15 mouse cellular contexts compared by ENCODE assay signal in genomic region chr3:145820439-145820838, GRCm38 (mm10).
DNase-seq lines count a peak whose midpoint lies in the region; ATAC-seq and TF ChIP-seq lines count a peak whose summit lies in the region.
"Had no signal": no experiment of that assay in that cellular context is flagged by ENCODE, and none has a peak within 500 bp of the region (broad histone marks: within the 10 kb centered on the region; RNA-seq: fewer than 3 reads in every experiment).

No protein-coding gene starts in this region.

- peak overlapping the region; percentile 44; the same call in 1 of the 2 replicates for H3K27ac ChIP-seq in heart, embryonic 12.5 days (ENCODE audit: poor library complexity, severe bottlenecking)
- no peak overlapping the region for H3K27ac ChIP-seq in liver, embryonic 12.5 days
- no peak overlapping the region for H3K27ac ChIP-seq in intestine, postnatal 0 days (ENCODE audit: low read depth, low read length)
- peak overlapping the region; percentile 55 for H3K27ac ChIP-seq in stomach, embryonic 14.5 days (ENCODE audit: low read length)
- H3K27ac ChIP-seq: heart, adult 2 months; limb, embryonic 15.5 days had no signal

- TF ChIP-seq CTCF in intestine, postnatal 0 days (IDR thresholded peaks at IDR 0.05; ENCODE audit: low read depth) = no peak

- no peak overlapping the region; the same call in 1 of the 2 replicates for H3K9ac ChIP-seq in heart, embryonic 12.5 days
- 0 out of 2 replicates have a peak overlapping the region, but pooled peaks have one; percentile 25 for H3K9ac ChIP-seq in liver, embryonic 12.5 days
- no peak overlapping the region for H3K9ac ChIP-seq in intestine, postnatal 0 days (ENCODE audit: low read depth, low read length)
- H3K9ac ChIP-seq in stomach, embryonic 14.5 days (replicated peaks; ENCODE audit: low read depth, low read length) = no peak overlapping the region
- H3K9ac ChIP-seq: limb, embryonic 15.5 days had no signal

- H3K27me3 ChIP-seq in heart, embryonic 12.5 days (replicated peaks) = no peaks in the 10 kb centered on the region
- H3K27me3 ChIP-seq in liver, embryonic 12.5 days (replicated peaks) = no peaks in the 10 kb centered on the region
- H3K27me3 ChIP-seq in intestine, postnatal 0 days (replicated peaks; ENCODE audit: control insufficient read depth, insufficient read depth, low read length) = no peaks in the 10 kb centered on the region
- no peaks in the 10 kb centered on the region for H3K27me3 ChIP-seq in stomach, embryonic 14.5 days (ENCODE audit: control insufficient read depth, insufficient read depth, low read length)
- H3K27me3 ChIP-seq: limb, embryonic 15.5 days had no signal

- no peaks in the 10 kb centered on the region for H3K36me3 ChIP-seq in heart, embryonic 12.5 days
- no peaks in the 10 kb centered on the region for H3K36me3 ChIP-seq in liver, embryonic 12.5 days
- no peaks in the 10 kb centered on the region for H3K36me3 ChIP-seq in intestine, postnatal 0 days (ENCODE audit: control insufficient read depth, insufficient read depth)
- H3K36me3 ChIP-seq in stomach, embryonic 14.5 days (ENCODE audit: control insufficient read depth, insufficient read depth, low read length) = no peaks in the 10 kb centered on the region
- H3K36me3 ChIP-seq: limb, embryonic 15.5 days had no signal

- DNase-seq in heart, adult 9 months (ENCODE audit: low spot score in 2 of 2) = no peak
- DNase-seq in liver = no peak
- no peak for DNase-seq in ovary, adult 18-20 months (ENCODE audit: low spot score)
- DNase-seq in cerebellum, adult 11-12 months = no peak
- DNase-seq: cerebellum, adult 18-20 months; heart, adult 2 months; midbrain, embryonic 14.5 days; thymus, postnatal 25 days had no signal

- H3K4me2 ChIP-seq in heart, embryonic 12.5 days = no peak overlapping the region
- no peak overlapping the region for H3K4me2 ChIP-seq in liver, embryonic 12.5 days
- no peak overlapping the region for H3K4me2 ChIP-seq in intestine, postnatal 0 days (replicated peaks; ENCODE audit: low read depth)
- no peak overlapping the region for H3K4me2 ChIP-seq in stomach, embryonic 14.5 days (replicated peaks; ENCODE audit: low read depth, low read length)
- H3K4me2 ChIP-seq: limb, embryonic 15.5 days had no signal

- H3K4me1 ChIP-seq in heart, embryonic 12.5 days (replicated peaks) = peaks cover 56% of the 10 kb centered on the region
- peaks cover 36% of the 10 kb centered on the region for H3K4me1 ChIP-seq in liver, embryonic 12.5 days
- H3K4me1 ChIP-seq in intestine, postnatal 0 days (replicated peaks; ENCODE audit: control insufficient read depth, insufficient read depth, low read length) = peaks cover 15% of the 10 kb centered on the region
- peaks cover 12% of the 10 kb centered on the region; the same call in 1 of the 2 replicates for H3K4me1 ChIP-seq in stomach, embryonic 14.5 days (ENCODE audit: control insufficient read depth, insufficient read depth, low read length)

- no peak for ATAC-seq in heart, embryonic 12.5 days (ENCODE audit: insufficient number of reproducible peaks, low FRiP score)
- ATAC-seq in liver, embryonic 12.5 days = peak; percentile 47; the same call in 1 of the 2 replicates
- peak; percentile 50; the same call in 1 of the 2 replicates for ATAC-seq in intestine, postnatal 0 days
- no peak for ATAC-seq in stomach, embryonic 14.5 days (ENCODE audit: insufficient number of reproducible peaks, insufficient read depth, low FRiP score, low read depth)
- ATAC-seq: forebrain, embryonic 14.5 days; hindbrain, embryonic 16.5 days had no signal

- H3K9me3 ChIP-seq in heart, embryonic 12.5 days (replicated peaks) = peaks cover 4% of the 10 kb centered on the region; the same call in 1 of the 2 replicates
- no peaks in the 10 kb centered on the region for H3K9me3 ChIP-seq in liver, embryonic 12.5 days (replicated peaks)
- H3K9me3 ChIP-seq in intestine, postnatal 0 days (ENCODE audit: control insufficient read depth) = no peaks in the 10 kb centered on the region
- no peaks in the 10 kb centered on the region for H3K9me3 ChIP-seq in stomach, embryonic 14.5 days (ENCODE audit: control insufficient read depth, low read depth, low read length)
- H3K9me3 ChIP-seq: limb, embryonic 15.5 days had no signal

- no peak overlapping the region for H3K4me3 ChIP-seq in heart, embryonic 12.5 days
- H3K4me3 ChIP-seq in liver, embryonic 12.5 days = no peak overlapping the region
- H3K4me3 ChIP-seq in intestine, postnatal 0 days (ENCODE audit: low read depth, low read length) = no peak overlapping the region
- H3K4me3 ChIP-seq in stomach, embryonic 14.5 days (ENCODE audit: low read depth, low read length) = no peak overlapping the region
- H3K4me3 ChIP-seq: heart, adult 2 months; limb, embryonic 15.5 days had no signal

- 31% methylated on average over 2 of the region's 2 CpGs for whole genome bisulfite sequencing in heart, embryonic 12.5 days
- WGBS in liver, embryonic 12.5 days (ENCODE audit: insufficient replicate concordance) = 27% methylated on average over 2 of the region's 2 CpGs
- WGBS in intestine, postnatal 0 days = 36% methylated on average over 2 of the region's 2 CpGs
- 31% methylated on average over 2 of the region's 2 CpGs for WGBS in stomach, embryonic 14.5 days

Comparison
In these comparisons a context has a peak if more than half of its experiments do, and no peak if none do; other contexts are left out.
1. ATAC-seq: peak in liver, embryonic 12.5 days (single experiment) and intestine, postnatal 0 days (single experiment); none in heart, embryonic 12.5 days (single experiment) and stomach, embryonic 14.5 days (single experiment).
2. H3K27ac ChIP-seq: peak in heart, embryonic 12.5 days (single experiment) and stomach, embryonic 14.5 days (single experiment); none in liver, embryonic 12.5 days (single experiment) and intestine, postnatal 0 days (single experiment).